Mouse (Mus musculus) midbrain, embryonic 13.5 days (tissue): ENCODE data around the gene Dyx1c1. TPM values are rescaled to one million over a fixed set of nuclear protein-coding genes. Genes with fewer than 3 reads are reported as not detected.
A peak's percentile ranks its signal among the peaks of the same experiment; 100 is the strongest.

Experiments
- ATAC-seq: fragments of 200-750 bp; cut with Nextera tagmentation; 2 replicates; pipeline ENCODE4 v1.8.0; 2017; ENCODE audit warnings: mild to moderate bottlenecking, moderate TSS enrichment, moderate library complexity
- H3K27ac ChIP-seq: fragments of 300-500 bp; sonication (generic); 2 replicates; pipeline ENCODE4 v1.5.1; 2015; ENCODE audit warnings: inconsistent platforms, mild to moderate bottlenecking, moderate library complexity
- H3K27me3 ChIP-seq: fragments of 300-500 bp; sonication (generic); 2 replicates; pipeline ENCODE4 v1.6.1; 2015; ENCODE audit warnings: mild to moderate bottlenecking, inconsistent platforms
- H3K36me3 ChIP-seq: fragments of 300-500 bp; sonication (generic); 2 replicates; pipeline ENCODE4 v1.6.1; 2015; ENCODE audit warnings: mild to moderate bottlenecking, inconsistent platforms
- H3K4me1 ChIP-seq: fragments of 300-500 bp; sonication (generic); replicated peaks from 2 replicates; pipeline ENCODE4 v1.6.1; 2015; ENCODE audit warnings: inconsistent platforms
- H3K4me2 ChIP-seq: fragments of 300-500 bp; sonication (generic); replicated peaks from 2 replicates; pipeline ENCODE4 v1.6.1; 2015; ENCODE audit warnings: moderate library complexity, mild to moderate bottlenecking, inconsistent platforms
- H3K4me3 ChIP-seq: fragments of 300-500 bp; sonication (generic); replicated peaks from 2 replicates; pipeline ENCODE4 v1.5.1; 2015; ENCODE audit warnings: mild to moderate bottlenecking, inconsistent platforms
- H3K9ac ChIP-seq: fragments of 300-500 bp; sonication (generic); replicated peaks from 2 replicates; pipeline ENCODE4 v1.6.1; 2015; ENCODE audit warnings: mild to moderate bottlenecking, inconsistent platforms
- H3K9me3 ChIP-seq: fragments of 300-500 bp; sonication (generic); 2 replicates; pipeline ENCODE4 v1.6.1; 2016; ENCODE audit warnings: mild to moderate bottlenecking, inconsistent platforms
- WGBS: fragments of 180-500 bp; shearing (Covaris S2); methylation state at CpG from one replicate; pipeline ENCODE4 v1.1.7; 2015; 5-methylcytosine and 5-hydroxymethylcytosine counted together
- polyA plus RNA-seq: library from polyadenylated mRNA; unstranded; fragments of >200 nt; fragmentation: Nextera tagmentation; extraction: Ambion mirVana; gene quantifications from 2 replicates; pipeline ENCODE4 v1.2.1, GENCODE M21; 2015

The Dyx1c1 gene
- polyA plus RNA-seq, 1 experiment from 2014 or later, result 2.1 TPM

- no peak overlapping the region for H3K4me2 ChIP-seq
- no peaks in the 10 kb centered on the region for H3K9me3 ChIP-seq
- H3K9ac ChIP-seq, result no peak overlapping the region
- no peaks in the 10 kb centered on the region for H3K4me1 ChIP-seq
- 92% methylated on average over 13 of the region's 13 CpGs for WGBS
- H3K36me3 ChIP-seq, result peaks cover 35% of the 10 kb centered on the region
- no peak for ATAC-seq
- no peak overlapping the region for H3K4me3 ChIP-seq
- H3K27me3 ChIP-seq, result no peaks in the 10 kb centered on the region
- H3K27ac ChIP-seq, result no peak overlapping the region
These were observed 14.3 kb upstream of the Dyx1c1 start for GRCm38 (mm10) chr9:72944286-72944685.

DNA sequence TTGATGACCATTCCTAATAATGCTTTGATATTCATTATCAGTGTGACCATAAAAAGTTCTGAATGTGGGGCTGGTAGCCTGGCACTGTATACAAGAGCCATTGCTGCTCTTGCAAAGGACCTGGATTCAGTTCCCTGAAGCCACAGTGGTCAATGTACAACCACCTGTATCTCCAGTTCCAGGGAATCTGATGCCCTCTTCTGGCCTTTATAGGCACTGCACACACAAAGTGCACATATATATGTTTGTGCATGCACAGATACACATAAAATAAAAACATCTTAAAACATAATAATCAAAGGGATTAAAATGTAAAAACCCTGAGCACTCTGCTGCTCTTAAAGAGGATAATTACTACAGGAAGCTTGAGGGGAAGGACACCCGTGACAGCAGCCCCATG is 11.6 kb upstream of the Dyx1c1 start:
- 98% methylated on average over 1 of the region's 1 CpGs for WGBS
- peaks cover 39% of the 10 kb centered on the region for H3K36me3 ChIP-seq
- no peaks in the 10 kb centered on the region for H3K27me3 ChIP-seq
- H3K9ac ChIP-seq, result no peak overlapping the region
- H3K4me3 ChIP-seq, result no peak overlapping the region
- no peak overlapping the region for H3K27ac ChIP-seq
- no peaks in the 10 kb centered on the region for H3K4me1 ChIP-seq
- H3K9me3 ChIP-seq, result no peaks in the 10 kb centered on the region
- no peak overlapping the region for H3K4me2 ChIP-seq
- ATAC-seq, result no peak

GRCm38 (mm10) chr9:72949572-72949971 is 9.0 kb upstream of the Dyx1c1 start:
- no peak overlapping the region for H3K27ac ChIP-seq
- no peak overlapping the region for H3K4me3 ChIP-seq
- 82% methylated on average over 7 of the region's 7 CpGs for WGBS
- peaks cover 29% of the 10 kb centered on the region for H3K36me3 ChIP-seq
- no peaks in the 10 kb centered on the region for H3K9me3 ChIP-seq
- no peak for ATAC-seq
- H3K9ac ChIP-seq, result no peak overlapping the region
- H3K27me3 ChIP-seq, result no peaks in the 10 kb centered on the region
- H3K4me1 ChIP-seq, result no peaks in the 10 kb centered on the region
- no peak overlapping the region for H3K4me2 ChIP-seq

- Histone ChIP-seq H3K36me3 (peaks cover under 1% of the 10 kb centered on the region; the same call in 1 of the 2 replicates), H3K27me3 (no peaks in the 10 kb centered on the region), H3K27ac (no peak overlapping the region), H3K4me3 (no peak overlapping the region), H3K9me3 (no peaks in the 10 kb centered on the region), H3K9ac (no peak overlapping the region), H3K4me2 (no peak overlapping the region), H3K4me1 (peaks cover 9% of the 10 kb centered on the region)
- WGBS, result 50% methylated on average over 2 of the region's 2 CpGs
- ATAC-seq, result no peak
These were observed 3.8 kb upstream of the Dyx1c1 start for GRCm38 (mm10) chr9:72954746-72955145.

DNA sequence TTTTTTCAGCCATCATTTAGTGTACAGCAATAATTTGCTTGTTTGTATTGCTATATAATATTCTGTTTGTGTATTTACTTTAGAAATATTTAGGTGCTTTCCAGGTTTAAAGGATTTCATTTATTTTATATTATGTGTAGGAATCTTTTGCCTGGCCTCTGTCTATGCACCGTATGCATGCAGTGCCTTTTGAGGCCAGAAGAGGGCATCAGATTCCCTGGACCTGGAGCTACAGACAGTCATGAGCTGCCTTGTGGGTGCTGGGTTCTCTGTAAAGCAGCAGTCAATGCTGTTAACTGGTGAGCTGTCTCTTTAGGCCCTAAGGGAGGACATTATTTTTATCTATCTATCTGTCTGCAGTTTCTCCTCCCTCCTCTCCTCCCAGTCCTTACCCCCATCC is 3.0 kb upstream of the Dyx1c1 start:
- Histone ChIP-seq H3K9me3 (no peaks in the 10 kb centered on the region), H3K4me2 (no peak overlapping the region), H3K4me3 (no peak overlapping the region), H3K4me1 (peaks cover 9% of the 10 kb centered on the region), H3K36me3 (no peaks in the 10 kb centered on the region), H3K9ac (no peak overlapping the region), H3K27me3 (no peaks in the 10 kb centered on the region), H3K27ac (no peak overlapping the region)
- WGBS, result 19% methylated on average over 1 of the region's 1 CpGs
- ATAC-seq, result no peak

DNA sequence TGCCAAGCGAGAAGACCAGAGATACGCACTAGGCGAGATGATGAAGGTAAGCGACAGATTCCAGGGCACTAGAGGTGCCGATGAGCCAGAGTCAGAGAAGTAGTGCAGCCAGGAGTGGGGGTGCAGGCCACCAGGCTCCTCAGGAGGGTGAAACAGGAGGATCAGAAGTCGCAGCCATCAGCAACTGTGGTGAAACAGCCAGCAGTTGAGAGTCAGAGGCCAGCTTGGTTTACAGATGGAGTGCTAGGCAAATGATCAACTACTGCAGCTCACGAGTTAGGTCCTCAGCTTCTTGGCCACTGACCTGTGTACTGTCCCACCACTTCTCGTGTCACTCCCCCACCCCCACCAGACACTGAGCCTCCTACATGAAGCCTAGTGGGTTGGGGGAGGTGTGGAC is 2.8 kb downstream of the Dyx1c1 start:
- Histone ChIP-seq H3K4me2 (no peak overlapping the region), H3K27ac (no peak overlapping the region), H3K36me3 (no peaks in the 10 kb centered on the region), H3K9ac (no peak overlapping the region), H3K27me3 (no peaks in the 10 kb centered on the region), H3K9me3 (no peaks in the 10 kb centered on the region), H3K4me3 (no peak overlapping the region), H3K4me1 (peaks cover 9% of the 10 kb centered on the region)
- no peak for ATAC-seq
- WGBS, result 81% methylated on average over 8 of the region's 8 CpGs

- WGBS, result 78% methylated on average over 15 of the region's 15 CpGs
- H3K27me3 ChIP-seq, result no peaks in the 10 kb centered on the region
These were observed 3.4 kb downstream of the Dyx1c1 start for GRCm38 (mm10) chr9:72961959-72962358.

GRCm38 (mm10) chr9:72968349-72969061 is 9.9 kb downstream of the Dyx1c1 start:
- ATAC-seq, result peak; percentile 53; the same call in 1 of the 2 replicates
- no peak overlapping the region for H3K4me2 ChIP-seq
- WGBS, result 32% methylated on average over 11 of the region's 11 CpGs

More at GRCm38 (mm10) chr9:72961959-72962358, 3.4 kb downstream of the Dyx1c1 start:
- Histone ChIP-seq H3K36me3 (no peaks in the 10 kb centered on the region), H3K4me1 (peaks cover 9% of the 10 kb centered on the region), H3K9ac (no peak overlapping the region), H3K27ac (no peak overlapping the region), H3K4me3 (no peak overlapping the region), H3K4me2 (no peak overlapping the region), H3K9me3 (no peaks in the 10 kb centered on the region)
- no peak for ATAC-seq

GRCm38 (mm10) chr9:72969874-72970273 is 11.3 kb downstream of the Dyx1c1 start:
- no peak overlapping the region for H3K4me3 ChIP-seq
- no peak overlapping the region for H3K9ac ChIP-seq
- no peaks in the 10 kb centered on the region for H3K36me3 ChIP-seq
- WGBS, result 68% methylated on average over 7 of the region's 7 CpGs
- H3K9me3 ChIP-seq, result no peaks in the 10 kb centered on the region
- H3K27ac ChIP-seq, result no peak overlapping the region
- no peak for ATAC-seq
- H3K4me1 ChIP-seq, result no peaks in the 10 kb centered on the region
- no peaks in the 10 kb centered on the region for H3K27me3 ChIP-seq
- no peak overlapping the region for H3K4me2 ChIP-seq

More at GRCm38 (mm10) chr9:72968349-72969061, 9.9 kb downstream of the Dyx1c1 start:
- 0 out of 2 replicates have a peak overlapping the region, but pooled peaks have one; percentile 16 for H3K9ac ChIP-seq
- no peaks in the 10 kb centered on the region for H3K4me1 ChIP-seq
- no peaks in the 10 kb centered on the region for H3K9me3 ChIP-seq
- no peaks in the 10 kb centered on the region for H3K36me3 ChIP-seq
- no peak overlapping the region for H3K27ac ChIP-seq
- no peaks in the 10 kb centered on the region for H3K27me3 ChIP-seq
- no peak overlapping the region for H3K4me3 ChIP-seq

DNA sequence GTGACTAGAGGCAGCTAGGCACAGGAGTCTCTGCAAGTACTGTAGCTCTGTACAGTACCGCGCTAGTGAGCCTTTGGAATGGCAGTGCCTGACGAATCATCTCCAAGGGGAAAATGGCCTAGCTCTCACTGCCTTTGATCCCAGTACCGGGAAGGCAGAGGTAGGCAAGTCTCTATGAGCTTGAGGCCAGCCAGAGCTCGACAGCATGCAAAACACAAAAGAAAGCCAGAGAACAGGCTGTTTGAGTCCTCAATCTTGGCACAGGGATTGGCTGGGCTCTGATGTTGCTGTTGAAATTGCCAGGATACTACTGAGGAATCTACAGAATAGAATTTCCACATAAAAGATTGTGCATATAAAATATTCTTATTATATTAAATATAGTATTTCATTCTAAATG is 13.8 kb downstream of the Dyx1c1 start:
- ATAC-seq, result no peak
- Histone ChIP-seq H3K9me3 (no peaks in the 10 kb centered on the region), H3K9ac (no peak overlapping the region), H3K27ac (no peak overlapping the region), H3K36me3 (no peaks in the 10 kb centered on the region), H3K27me3 (no peaks in the 10 kb centered on the region), H3K4me2 (no peak overlapping the region), H3K4me1 (no peaks in the 10 kb centered on the region), H3K4me3 (no peak overlapping the region)
- WGBS, result 88% methylated on average over 5 of the region's 5 CpGs

DNA sequence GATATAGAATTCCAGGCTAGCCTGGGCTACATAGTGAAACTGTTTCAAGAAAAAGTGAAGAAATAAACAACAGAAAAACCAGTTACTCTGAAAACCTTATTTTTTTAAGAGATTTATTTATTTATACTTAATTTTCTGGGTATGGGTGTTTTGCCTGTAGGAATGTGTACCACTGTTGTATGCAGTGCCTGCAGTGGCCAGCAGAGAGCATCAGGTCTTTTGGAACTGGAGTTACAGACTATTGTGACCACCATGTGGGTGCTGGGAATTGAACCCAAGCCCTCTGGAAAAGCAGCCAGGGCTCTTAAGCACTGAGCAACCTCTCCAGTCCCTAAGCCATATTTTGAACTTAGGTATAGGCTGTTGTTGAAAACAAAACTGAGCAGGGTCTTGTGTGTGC is 14.4 kb downstream of the Dyx1c1 start:
- Histone ChIP-seq H3K9ac (no peak overlapping the region), H3K27me3 (no peaks in the 10 kb centered on the region), H3K4me1 (no peaks in the 10 kb centered on the region), H3K4me3 (no peak overlapping the region), H3K9me3 (no peaks in the 10 kb centered on the region), H3K4me2 (no peak overlapping the region), H3K27ac (no peak overlapping the region), H3K36me3 (no peaks in the 10 kb centered on the region)
- ATAC-seq, result no peak

GRCm38 (mm10) chr9:72974734-72975133 is 16.1 kb downstream of the Dyx1c1 start:
- no peaks in the 10 kb centered on the region for H3K36me3 ChIP-seq
- no peak for ATAC-seq
- H3K4me3 ChIP-seq, result no peak overlapping the region
- H3K27ac ChIP-seq, result no peak overlapping the region
- no peak overlapping the region for H3K9ac ChIP-seq
- no peaks in the 10 kb centered on the region for H3K9me3 ChIP-seq
- H3K4me1 ChIP-seq, result no peaks in the 10 kb centered on the region
- 90% methylated on average over 5 of the region's 5 CpGs for WGBS
- no peak overlapping the region for H3K4me2 ChIP-seq
- H3K27me3 ChIP-seq, result no peaks in the 10 kb centered on the region

GRCm38 (mm10) chr9:72975242-72975641 is 16.7 kb downstream of the Dyx1c1 start:
- H3K4me1 ChIP-seq, result no peaks in the 10 kb centered on the region
- H3K27ac ChIP-seq, result no peak overlapping the region
- no peak overlapping the region for H3K9ac ChIP-seq
- no peaks in the 10 kb centered on the region for H3K9me3 ChIP-seq
- H3K4me3 ChIP-seq, result no peak overlapping the region
- 96% methylated on average over 1 of the region's 1 CpGs for WGBS
- ATAC-seq, result no peak
- no peaks in the 10 kb centered on the region for H3K36me3 ChIP-seq
- H3K4me2 ChIP-seq, result no peak overlapping the region
- H3K27me3 ChIP-seq, result no peaks in the 10 kb centered on the region
